Mouse (Mus musculus) C2C12 (cell line): ENCODE results near the gene Vil1.

Experiments
- CTCF ChIP-seq: IDR thresholded peaks from one replicate; pipeline ENCODE4 v1.5.1; 2011; ENCODE audit not compliant: control insufficient read depth, insufficient read depth, insufficient read length
- MYOD1 ChIP-seq: IDR thresholded peaks from one replicate; pipeline ENCODE4 v1.6.1; 2011; ENCODE audit warnings: low read depth; ENCODE audit not compliant: control insufficient read depth, insufficient read length
- USF1 ChIP-seq: IDR thresholded peaks from one replicate; pipeline ENCODE4 v1.6.1; 2011; ENCODE audit warnings: low read depth, mild to moderate bottlenecking, control low read depth, moderate library complexity

DNA sequence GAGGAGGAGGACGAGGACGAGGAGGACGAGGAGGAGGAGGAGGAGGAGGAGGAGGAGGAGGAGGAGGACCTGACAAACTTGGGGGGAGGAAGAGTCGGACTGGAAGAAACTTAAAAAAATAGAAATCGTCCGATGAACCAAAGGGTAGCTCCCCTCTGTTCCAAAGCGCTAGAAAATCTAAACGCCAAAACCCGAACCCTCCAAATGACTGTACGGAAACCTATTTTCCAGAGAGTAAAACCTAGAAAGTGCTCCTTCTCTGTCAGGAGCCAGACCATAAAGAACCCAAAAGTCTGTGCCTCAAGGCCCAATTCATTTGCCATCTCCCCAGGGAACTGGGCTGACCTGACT, 22.8 kb upstream of the Vil1 start:
- no peak for TF ChIP-seq CTCF
- no peak for TF ChIP-seq USF1
- no peak for TF ChIP-seq MYOD1
